Mouse (Mus musculus): ENCODE data around the gene Olfm1. TPM values are rescaled to one million over a fixed set of nuclear protein-coding genes. Genes with fewer than 3 reads are reported as not detected.

Olfm1 gene
- total and polyA plus RNA-seq, 3 experiments = 22.2 to 51.0 TPM; not detected in 1

DNA sequence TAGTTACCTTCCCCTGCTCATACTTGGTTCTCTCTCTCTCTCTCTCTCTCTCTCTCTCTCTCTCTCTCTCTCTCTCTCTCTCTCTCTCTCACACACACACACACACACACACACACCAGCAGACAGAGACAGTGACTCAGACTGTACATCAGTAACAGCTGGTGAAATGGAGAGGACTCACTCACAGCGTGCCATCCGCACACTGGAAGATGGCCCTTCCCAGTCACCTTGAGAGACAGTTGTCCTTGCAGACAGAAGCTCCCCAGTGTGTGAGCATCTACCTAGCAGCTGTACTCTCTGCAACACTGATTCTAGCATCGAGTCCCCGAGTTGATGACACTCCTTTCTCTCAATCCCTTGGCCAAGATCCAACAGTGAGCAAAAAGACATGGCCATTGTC is 35.6 kb downstream of the Olfm1 start:
- H3K4me3 ChIP-seq (ENCODE audit: control insufficient read depth in 1 of 2, insufficient read depth in 1 of 2, low read depth in 2 of 2, low read length in 2 of 2) = no peak overlapping the region
- TF ChIP-seq MAFK (IDR thresholded peaks at IDR 0.05; ENCODE audit: borderline replicate concordance, low read depth, low read length) (no peak), MEF2A (IDR thresholded peaks at IDR 0.05; ENCODE audit: extremely low read depth, insufficient replicate concordance, low read depth, low read length, poor library complexity, severe bottlenecking) (no peak), MYB (IDR thresholded peaks at IDR 0.05; ENCODE audit: low read depth, low read length) (no peak), ETS1 (IDR thresholded peaks at IDR 0.05; ENCODE audit: low read depth, low read length) (no peak), TBP (IDR thresholded peaks at IDR 0.05; ENCODE audit: low read depth, low read length) (no peak), POLR2AphosphoS5 (IDR thresholded peaks at IDR 0.05; ENCODE audit: borderline replicate concordance, low read depth, low read length) (no peak), CHD1 (IDR thresholded peaks at IDR 0.05; ENCODE audit: low read depth, low read length) (no peak), MXI1 (IDR thresholded peaks at IDR 0.05; ENCODE audit: low read depth, low read length) (no peak), CTCF (IDR thresholded peaks at IDR 0.05 in 2 of 3, conservative IDR thresholded peaks at IDR 0.05 in 1 of 3; ENCODE audit: control insufficient read depth in 1 of 3, insufficient read depth in 1 of 3, low read depth in 2 of 3, low read length in 3 of 3, poor library complexity in 1 of 3, severe bottlenecking in 1 of 3) (no peak), POLR2AphosphoS2 (IDR thresholded peaks at IDR 0.05; ENCODE audit: low read length) (no peak), POLR2A (IDR thresholded peaks at IDR 0.05; ENCODE audit: control insufficient read depth in 1 of 2, insufficient read depth in 1 of 2, low read depth in 1 of 2, low read length in 2 of 2, poor library complexity in 1 of 2) (no peak), TAL1 (IDR thresholded peaks at IDR 0.05; ENCODE audit: low read length) (no peak), ELF1 (IDR thresholded peaks at IDR 0.05; ENCODE audit: low read depth, low read length) (no peak), JUND (IDR thresholded peaks at IDR 0.05; ENCODE audit: low read depth, low read length) (no peak), RCOR1 (IDR thresholded peaks at IDR 0.05; ENCODE audit: low read depth, low read length) (no peak)
- no peaks in the 10 kb centered on the region for H3K27me3 ChIP-seq (ENCODE audit: control insufficient read depth in 1 of 2, insufficient read depth in 2 of 2, low read length in 2 of 2)
- no peak overlapping the region for H3K9ac ChIP-seq (ENCODE audit: control insufficient read depth, low read depth, low read length, poor library complexity, severe bottlenecking)
- no peak for DNase-seq (ENCODE audit: low read depth, low spot score)
- no peaks in the 10 kb centered on the region for H3K9me3 ChIP-seq (replicated peaks; ENCODE audit: insufficient read depth, low read length)
- H3K4me1 ChIP-seq (ENCODE audit: control insufficient read depth in 1 of 2, insufficient read depth in 2 of 2, low read length in 2 of 2) = no peaks in the 10 kb centered on the region
- no peaks in the 10 kb centered on the region for H3K36me3 ChIP-seq (ENCODE audit: control insufficient read depth in 1 of 2, insufficient read depth in 2 of 2, low read length in 2 of 2)
- no peak overlapping the region for H3K27ac ChIP-seq (ENCODE audit: control insufficient read depth, low read depth, low read length)
- no peaks in the 10 kb centered on the region for H3K79me2 ChIP-seq (ENCODE audit: control insufficient read depth, insufficient read depth, low read length, poor library complexity)

DNA sequence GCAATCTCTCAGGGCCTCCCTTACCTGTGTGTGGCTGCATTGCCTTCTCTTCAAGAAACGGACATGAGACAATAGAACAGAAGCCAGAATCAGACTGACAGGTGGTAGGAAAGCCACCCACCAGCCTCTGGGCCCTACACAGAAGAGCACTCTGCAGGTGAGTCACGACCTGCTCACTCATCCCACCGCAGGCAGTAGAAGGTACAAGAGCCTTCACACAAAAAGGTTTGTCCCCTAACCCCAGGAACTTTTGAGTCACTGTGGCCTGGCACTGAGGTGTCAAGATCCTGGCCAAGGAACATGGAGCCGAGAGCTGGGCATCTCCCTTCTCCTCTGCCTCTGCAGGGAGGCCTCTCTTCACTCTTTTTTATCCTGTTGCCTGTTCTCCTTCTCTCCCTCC is 42.3 kb downstream of the Olfm1 start:
- no peak overlapping the region for H3K4me3 ChIP-seq (ENCODE audit: control insufficient read depth in 1 of 2, insufficient read depth in 1 of 2, low read depth in 2 of 2, low read length in 2 of 2)
- no peaks in the 10 kb centered on the region; a peak in 1 of 4 replicates for H3K27me3 ChIP-seq (ENCODE audit: control insufficient read depth in 1 of 2, insufficient read depth in 2 of 2, low read length in 2 of 2)
- TF ChIP-seq ZMIZ1 (IDR thresholded peaks at IDR 0.05; ENCODE audit: low read depth, low read length) (no peak), ETS1 (IDR thresholded peaks at IDR 0.05; ENCODE audit: low read depth, low read length) (no peak), RAD21 (IDR thresholded peaks at IDR 0.05; ENCODE audit: low read depth, low read length) (no peak), HCFC1 (IDR thresholded peaks at IDR 0.05; ENCODE audit: low read depth, low read length) (no peak), TCF12 (IDR thresholded peaks at IDR 0.05; ENCODE audit: low read depth, low read length) (no peak), MAFK (IDR thresholded peaks at IDR 0.05; ENCODE audit: borderline replicate concordance, low read depth, low read length) (no peak), ZC3H11A (IDR thresholded peaks at IDR 0.05; ENCODE audit: low read depth, low read length) (no peak), TBP (IDR thresholded peaks at IDR 0.05; ENCODE audit: low read depth, low read length) (no peak), CHD2 (IDR thresholded peaks at IDR 0.05; ENCODE audit: low read length) (no peak), SMC3 (IDR thresholded peaks at IDR 0.05; ENCODE audit: low read depth, low read length) (no peak), MAX (IDR thresholded peaks at IDR 0.05; ENCODE audit: low read length) (no peak), ZKSCAN1 (IDR thresholded peaks at IDR 0.05; ENCODE audit: low read depth, low read length) (no peak), TAL1 (IDR thresholded peaks at IDR 0.05; ENCODE audit: low read length) (no peak), EP300 (IDR thresholded peaks at IDR 0.05; ENCODE audit: low read depth in 1 of 2, low read length in 2 of 2) (no peak), MYB (IDR thresholded peaks at IDR 0.05; ENCODE audit: low read depth, low read length) (no peak), POLR2A (IDR thresholded peaks at IDR 0.05; ENCODE audit: control insufficient read depth in 1 of 2, insufficient read depth in 1 of 2, low read depth in 1 of 2, low read length in 2 of 2, poor library complexity in 1 of 2) (no peak), CHD1 (IDR thresholded peaks at IDR 0.05; ENCODE audit: low read depth, low read length) (no peak)
- H3K9me3 ChIP-seq (replicated peaks; ENCODE audit: insufficient read depth, low read length) = no peaks in the 10 kb centered on the region
- no peaks in the 10 kb centered on the region for H3K4me1 ChIP-seq (ENCODE audit: control insufficient read depth in 1 of 2, insufficient read depth in 2 of 2, low read length in 2 of 2)
- H3K36me3 ChIP-seq (ENCODE audit: control insufficient read depth in 1 of 2, insufficient read depth in 2 of 2, low read length in 2 of 2) = no peaks in the 10 kb centered on the region
- H3K79me2 ChIP-seq (ENCODE audit: control insufficient read depth, insufficient read depth, low read length, poor library complexity) = no peaks in the 10 kb centered on the region
- no peak overlapping the region for H3K27ac ChIP-seq (ENCODE audit: control insufficient read depth, low read depth, low read length)
- DNase-seq (ENCODE audit: low read depth, low spot score) = no peak
- no peak overlapping the region for H3K9ac ChIP-seq (ENCODE audit: control insufficient read depth, low read depth, low read length, poor library complexity, severe bottlenecking)
